Mouse (Mus musculus): ENCODE measurements around the gene Vmn2r7. TPM values are rescaled to one million over a fixed set of nuclear protein-coding genes. Genes with fewer than 3 reads are reported as not detected.
"Not testable (repeated sequence)": the region's sequence is repeated elsewhere in the genome, so short reads cannot be mapped to it uniquely, and the experiment has no call there.

Gene Vmn2r7
- polyA plus RNA-seq, 1 experiment: not detected

GRCm38 (mm10) chr3:64772132-64772531 is 72.4 kb downstream of the Vmn2r7 start:
- 65% methylated on average over 1 of the region's 1 CpGs for WGBS
- TF ChIP-seq CTCF (IDR thresholded peaks at IDR 0.05; ENCODE audit: insufficient read depth, low read length): no peak
- Histone ChIP-seq H3K4me3 (replicated peaks; ENCODE audit: extremely low read depth, low read depth, low read length) (no peak overlapping the region), H3K4me1 (ENCODE audit: control insufficient read depth, insufficient read depth, low read length) (no peaks in the 10 kb centered on the region)
- no peak for DNase-seq

- H3K4me3 ChIP-seq (replicated peaks; ENCODE audit: extremely low read depth, low read depth, low read length): no peak overlapping the region
- TF ChIP-seq CTCF (IDR thresholded peaks at IDR 0.05; ENCODE audit: insufficient read depth, low read length): no peak
- no peak for TF ChIP-seq POLR2A (IDR thresholded peaks at IDR 0.05; ENCODE audit: borderline replicate concordance, extremely low read depth, low read depth, low read length)
- no peaks in the 10 kb centered on the region for H3K4me1 ChIP-seq (ENCODE audit: control insufficient read depth, insufficient read depth, low read length)
- no peak for DNase-seq
- WGBS: 64% methylated on average over 2 of the region's 2 CpGs
Measured at GRCm38 (mm10) chr3:64756145-64756544, 88.4 kb downstream of the Vmn2r7 start.

GRCm38 (mm10) chr3:64727187-64727970 is 117.2 kb downstream of the Vmn2r7 start:
- not testable (repeated sequence) for H3K4me3 ChIP-seq (replicated peaks; ENCODE audit: extremely low read depth, low read depth, low read length); DNase-seq; H3K4me1 ChIP-seq (ENCODE audit: control insufficient read depth, insufficient read depth, low read length)
- 69% methylated on average over 3 of the region's 3 CpGs for WGBS

- WGBS: 56% methylated on average over 1 of the region's 1 CpGs
- not testable (repeated sequence) for H3K4me1 ChIP-seq (ENCODE audit: control insufficient read depth, insufficient read depth, low read length); H3K4me3 ChIP-seq (replicated peaks; ENCODE audit: extremely low read depth, low read depth, low read length); DNase-seq
Measured at GRCm38 (mm10) chr3:64725736-64726135, 118.8 kb downstream of the Vmn2r7 start.

GRCm38 (mm10) chr3:64676069-64676468 is 168.5 kb downstream of the Vmn2r7 start:
- 59% methylated on average over 1 of the region's 1 CpGs for WGBS
- not testable (repeated sequence) for H3K4me3 ChIP-seq (replicated peaks; ENCODE audit: extremely low read depth, low read depth, low read length); DNase-seq; H3K4me1 ChIP-seq (ENCODE audit: control insufficient read depth, insufficient read depth, low read length)
